Mouse (Mus musculus) spleen, postnatal 36 days (tissue): Measurements from ENCODE around the gene Gm597.

Experiments
- DNase-seq, 2 experiments: peaks; one replicate each; pipeline ENCODE4 v3.0.0; 2022; ENCODE audit warnings: low spot score in 2 of 2, mixed read lengths in 1 of 2

The Gm597 gene

DNA sequence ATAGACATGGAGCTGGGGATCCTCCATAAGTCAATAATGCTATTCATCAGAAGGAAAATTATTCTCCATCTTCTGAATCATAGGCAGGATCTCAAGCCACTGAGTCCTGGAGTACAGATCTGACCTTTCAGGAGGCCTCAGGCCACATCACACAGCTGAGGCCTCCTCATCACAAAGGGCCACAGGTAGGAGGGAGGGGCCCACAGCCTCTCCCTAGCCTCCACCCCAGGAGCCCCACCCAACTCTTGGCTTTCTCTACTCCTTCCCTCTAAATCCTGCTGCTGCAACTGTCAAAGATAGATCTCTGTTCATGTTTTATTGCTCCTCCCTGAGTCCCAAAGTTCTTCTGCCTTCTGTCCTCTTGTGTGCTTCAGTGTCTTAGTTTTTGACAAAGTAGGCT lies at the start of gene Gm597:
Gm597 (minus strand) TSS at position 101 of the 400 bp plus-strand sequence.
- no peak for DNase-seq

DNA sequence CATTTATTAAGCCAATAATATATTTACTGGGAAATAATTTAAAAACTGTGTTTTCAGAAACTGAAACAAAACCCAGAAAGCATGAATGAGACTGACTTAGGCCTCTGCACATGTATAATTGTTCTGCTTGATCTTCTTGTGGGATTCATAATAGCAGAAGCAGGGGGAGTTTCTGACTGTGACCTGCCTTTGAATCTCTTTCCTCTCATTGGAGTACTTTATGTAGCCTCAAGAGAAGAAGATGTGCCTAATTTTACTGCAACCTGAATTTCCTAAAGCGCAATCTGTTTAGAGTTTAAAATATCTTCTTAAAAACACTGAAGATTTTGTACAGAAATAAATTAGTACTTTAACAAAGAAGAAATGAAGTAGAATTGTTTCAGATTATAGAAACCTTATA lies 27.6 kb upstream of the Gm597 start:
- DNase-seq: no peak

DNA sequence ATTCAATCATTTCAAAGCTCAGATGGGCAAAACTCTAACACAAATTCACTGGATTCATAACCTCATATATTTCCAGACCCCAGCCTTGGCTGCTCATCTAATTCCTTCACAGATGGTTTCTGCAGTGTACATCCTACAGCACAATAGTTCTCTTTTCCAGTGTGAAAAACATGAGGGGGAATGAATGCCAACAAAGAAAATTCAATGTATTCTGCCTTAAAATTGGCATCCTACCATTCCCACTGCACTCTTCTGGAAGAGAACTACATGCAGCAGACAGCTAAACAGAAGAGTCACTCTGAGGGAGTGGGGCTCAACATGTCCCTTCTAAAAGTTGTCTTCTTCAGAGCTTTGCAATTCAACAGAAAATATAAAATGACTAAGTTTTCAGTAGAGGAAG lies 26.6 kb upstream of the Gm597 start:
- DNase-seq: no peak

DNA sequence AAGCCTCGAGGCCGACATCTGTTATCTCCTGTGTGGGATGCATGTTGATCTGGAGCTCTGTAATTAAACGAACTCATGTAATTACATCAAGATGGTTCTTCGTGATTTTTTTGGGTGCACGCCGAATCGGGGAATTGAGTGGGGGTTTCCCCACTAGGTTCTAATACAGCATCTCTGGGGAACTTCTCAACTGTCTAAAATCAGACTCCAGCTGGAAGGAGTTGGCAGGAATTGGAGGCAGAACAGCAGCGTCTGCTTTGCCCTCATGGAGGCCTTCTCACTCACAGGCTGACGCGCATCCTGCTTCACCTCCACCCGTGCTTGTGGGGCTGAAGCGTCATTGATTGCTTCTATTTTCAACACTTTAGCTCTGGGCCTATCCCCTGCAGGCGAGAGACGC lies 20.8 kb upstream of the Gm597 start:
- DNase-seq: no peak
